Mouse (Mus musculus) limb, embryonic 14.5 days (tissue): Measurements from ENCODE around the gene Sppl3. TPM values are rescaled to one million over a fixed set of nuclear protein-coding genes. Genes with fewer than 3 reads are reported as not detected.

Experiments
- ATAC-seq: fragments of 200-750 bp; cut with Nextera tagmentation; 2 replicates; pipeline ENCODE4 v1.8.0; 2017; ENCODE audit warnings: low read depth, moderate number of reproducible peaks, moderate TSS enrichment; ENCODE audit not compliant: low FRiP score
- DNase-seq: peaks from one replicate; pipeline ENCODE4 v3.0.0-alpha.2; 2015; ENCODE audit warnings: low spot score
- H3K27ac ChIP-seq: fragments of 300-500 bp; sonication (generic); replicated peaks from 2 replicates; pipeline ENCODE4 v1.5.1; 2014; ENCODE audit warnings: low read depth, mild to moderate bottlenecking, low read length, moderate library complexity, mixed read lengths
- H3K27me3 ChIP-seq: fragments of 300-500 bp; sonication (generic); 2 replicates; pipeline ENCODE4 v1.6.1; 2014; ENCODE audit warnings: low read length, mixed read lengths; ENCODE audit not compliant: control insufficient read depth, insufficient read depth
- H3K36me3 ChIP-seq: fragments of 300-500 bp; sonication (generic); 2 replicates; pipeline ENCODE4 v1.6.1; 2014; ENCODE audit warnings: mild to moderate bottlenecking, low read length, moderate library complexity, mixed read lengths; ENCODE audit not compliant: control insufficient read depth, insufficient read depth
- H3K4me1 ChIP-seq: fragments of 300-500 bp; sonication (generic); 2 replicates; pipeline ENCODE4 v1.6.1; 2014; ENCODE audit warnings: antibody characterized with exemption, low read length, mixed read lengths; ENCODE audit not compliant: control insufficient read depth, insufficient read depth
- H3K4me2 ChIP-seq: fragments of 300-500 bp; sonication (generic); replicated peaks from 2 replicates; pipeline ENCODE4 v1.6.1; 2014; ENCODE audit warnings: low read depth, mild to moderate bottlenecking, low read length, moderate library complexity; ENCODE audit not compliant: severe bottlenecking
- H3K4me3 ChIP-seq: fragments of 300-500 bp; sonication (generic); replicated peaks from 2 replicates; pipeline ENCODE4 v1.5.1; 2014; ENCODE audit warnings: low read length
- H3K9ac ChIP-seq: fragments of 300-500 bp; sonication (generic); 2 replicates; pipeline ENCODE4 v1.6.1; 2014; ENCODE audit warnings: mild to moderate bottlenecking, low read depth, low read length, moderate library complexity; ENCODE audit not compliant: severe bottlenecking
- H3K9me3 ChIP-seq: fragments of 300-500 bp; sonication (generic); 2 replicates; pipeline ENCODE4 v1.6.1; 2016; ENCODE audit warnings: low read length; ENCODE audit not compliant: control insufficient read depth
- POLR2A ChIP-seq: fragments of 200-500 bp; IDR thresholded peaks from 2 replicates; pipeline ENCODE4 v1.8.0; 2012; ENCODE audit warnings: inconsistent platforms, mild to moderate bottlenecking, moderate library complexity, borderline replicate concordance; ENCODE audit not compliant: insufficient read depth, insufficient read length; ENCODE audit errors: extremely low read depth
- WGBS: fragments of 180-500 bp; shearing (Covaris S2); extraction: QIAGEN DNeasy Blood & Tissue Kit; methylation state at CpG from one replicate; pipeline ENCODE4 v1.1.7; 2014; 5-methylcytosine and 5-hydroxymethylcytosine counted together
- polyA plus RNA-seq, 2 experiments: library from polyadenylated mRNA; depleted of rRNA in 1 of 2; stranded (reverse) in 1 of 2; unstranded in 1 of 2; fragments of >200 nt; fragmentation: Nextera tagmentation in 1 of 2; extraction: Ambion mirVana in 1 of 2; gene quantifications; 2 replicates each; pipeline versions ENCODE4 v1.2.1 to v1.2.3; 2012 to 2014

Sppl3 gene
- polyA plus RNA-seq, 2 experiments: 42.7 to 100 TPM

- Histone ChIP-seq H3K36me3 (peaks cover 43% of the 10 kb centered on the region), H3K9me3 (no peaks in the 10 kb centered on the region), H3K4me1 (no peaks in the 10 kb centered on the region), H3K27me3 (no peaks in the 10 kb centered on the region), H3K9ac (no peak overlapping the region), H3K4me3 (no peak overlapping the region), H3K4me2 (no peak overlapping the region), H3K27ac (no peak overlapping the region)
- 78% methylated on average over 6 of the region's 8 CpGs for WGBS
- TF ChIP-seq POLR2A: no peak
- ATAC-seq: no peak
- no peak for DNase-seq
Observed at GRCm38 (mm10) chr5:115111156-115111555, 100.2 kb downstream of the Sppl3 start.

- TF ChIP-seq POLR2A: no peak
Observed at GRCm38 (mm10) chr5:115113244-115113643, 102.3 kb downstream of the Sppl3 start.

GRCm38 (mm10) chr5:115114501-115114900 lies 103.6 kb downstream of the Sppl3 start:
- ATAC-seq (no peak), DNase-seq (no peak)
- H3K9ac ChIP-seq: no peak overlapping the region
- no peak overlapping the region for H3K4me3 ChIP-seq
- H3K27ac ChIP-seq: no peak overlapping the region
- H3K27me3 ChIP-seq: no peaks in the 10 kb centered on the region
- peaks cover 50% of the 10 kb centered on the region for H3K36me3 ChIP-seq
- 94% methylated on average over 8 of the region's 8 CpGs for WGBS
- no peaks in the 10 kb centered on the region for H3K9me3 ChIP-seq
- no peaks in the 10 kb centered on the region for H3K4me1 ChIP-seq
- no peak for TF ChIP-seq POLR2A
- no peak overlapping the region for H3K4me2 ChIP-seq

More at GRCm38 (mm10) chr5:115113244-115113643, 102.3 kb downstream of the Sppl3 start:
- 93% methylated on average over 12 of the region's 12 CpGs for WGBS
- ATAC-seq: no peak
- no peaks in the 10 kb centered on the region for H3K9me3 ChIP-seq
- DNase-seq: no peak
- no peak overlapping the region for H3K9ac ChIP-seq
- no peak overlapping the region for H3K4me3 ChIP-seq
- H3K36me3 ChIP-seq: peaks cover 50% of the 10 kb centered on the region
- H3K4me1 ChIP-seq: no peaks in the 10 kb centered on the region
- H3K27me3 ChIP-seq: no peaks in the 10 kb centered on the region
- H3K27ac ChIP-seq: no peak overlapping the region
- H3K4me2 ChIP-seq: no peak overlapping the region

GRCm38 (mm10) chr5:115116426-115116825 lies 105.5 kb downstream of the Sppl3 start:
- Histone ChIP-seq H3K9ac (no peak overlapping the region), H3K4me2 (no peak overlapping the region), H3K4me3 (no peak overlapping the region), H3K9me3 (no peaks in the 10 kb centered on the region), H3K27ac (no peak overlapping the region), H3K36me3 (peaks cover 34% of the 10 kb centered on the region), H3K4me1 (no peaks in the 10 kb centered on the region), H3K27me3 (no peaks in the 10 kb centered on the region)
- WGBS: 90% methylated on average over 3 of the region's 3 CpGs
- no peak for DNase-seq
- ATAC-seq: no peak
- TF ChIP-seq POLR2A: no peak

DNA sequence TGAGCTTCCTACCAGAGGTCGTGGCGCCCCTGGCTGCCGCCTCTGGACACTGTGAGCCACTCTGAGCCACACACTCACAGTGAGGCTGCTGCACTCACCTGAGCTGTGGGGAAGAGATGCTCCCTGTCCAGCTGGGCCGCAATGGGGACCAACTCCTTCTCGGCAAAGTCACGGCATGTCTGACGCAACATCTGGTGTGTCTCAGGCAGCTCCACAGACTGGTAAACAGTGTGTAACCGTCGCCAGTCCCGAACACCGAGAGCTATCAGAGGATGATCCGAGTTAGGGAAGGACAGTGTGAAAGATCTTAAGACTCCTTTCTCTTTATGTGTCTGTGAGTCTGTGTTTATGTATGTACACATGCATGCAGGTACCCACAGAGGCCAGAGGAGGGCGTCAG lies 106.5 kb downstream of the Sppl3 start:
- H3K9me3 ChIP-seq: no peaks in the 10 kb centered on the region
- H3K27me3 ChIP-seq: no peaks in the 10 kb centered on the region
- TF ChIP-seq POLR2A: no peak
- DNase-seq (no peak), ATAC-seq (no peak)
- H3K4me1 ChIP-seq: no peaks in the 10 kb centered on the region
- no peak overlapping the region for H3K27ac ChIP-seq
- WGBS: 94% methylated on average over 13 of the region's 13 CpGs
- H3K9ac ChIP-seq: no peak overlapping the region
- no peak overlapping the region for H3K4me2 ChIP-seq
- peaks cover 34% of the 10 kb centered on the region for H3K36me3 ChIP-seq
- H3K4me3 ChIP-seq: no peak overlapping the region
